Mouse (Mus musculus): ENCODE data around the gene Cnot10. TPM values are rescaled to one million over a fixed set of nuclear protein-coding genes. Genes with fewer than 3 reads are reported as not detected.

The Cnot10 gene
- polyA plus RNA-seq, 1 experiment from 2014 or later, result 71.8 TPM

- ATAC-seq (ENCODE audit: insufficient number of reproducible peaks, low FRiP score, low TSS enrichment, low read depth) (peak; percentile 49; the same call in 1 of the 2 replicates), DNase-seq (ENCODE audit: low spot score) (peak; percentile 57)
- peak overlapping the region; percentile 47; the same call in 1 of the 2 replicates for H3K27ac ChIP-seq (replicated peaks; ENCODE audit: low read depth, low read length)
- H3K36me3 ChIP-seq (ENCODE audit: control insufficient read depth, insufficient read depth, low read length), result peaks cover 4% of the 10 kb centered on the region
- 3% methylated on average over 31 of the region's 31 CpGs for WGBS
- H3K4me3 ChIP-seq (ENCODE audit: low read depth, low read length), result peak overlapping the region; percentile 31
- H3K9ac ChIP-seq (ENCODE audit: low read length), result peak overlapping the region; percentile 43; the same call in 1 of the 2 replicates
- peak overlapping the region; percentile 73 for H3K4me2 ChIP-seq (ENCODE audit: low read depth, severe bottlenecking)
- H3K9me3 ChIP-seq (ENCODE audit: control insufficient read depth, low read length), result no peaks in the 10 kb centered on the region
- H3K4me1 ChIP-seq (ENCODE audit: control insufficient read depth, insufficient read depth, low read length), result peaks cover 7% of the 10 kb centered on the region; the same call in 1 of the 2 replicates
- H3K27me3 ChIP-seq (ENCODE audit: control insufficient read depth, insufficient read depth, low read length), result no peaks in the 10 kb centered on the region
Measured at GRCm38 (mm10) chr9:114584183-114585016, 55.6 kb downstream of the Cnot10 start.

DNA sequence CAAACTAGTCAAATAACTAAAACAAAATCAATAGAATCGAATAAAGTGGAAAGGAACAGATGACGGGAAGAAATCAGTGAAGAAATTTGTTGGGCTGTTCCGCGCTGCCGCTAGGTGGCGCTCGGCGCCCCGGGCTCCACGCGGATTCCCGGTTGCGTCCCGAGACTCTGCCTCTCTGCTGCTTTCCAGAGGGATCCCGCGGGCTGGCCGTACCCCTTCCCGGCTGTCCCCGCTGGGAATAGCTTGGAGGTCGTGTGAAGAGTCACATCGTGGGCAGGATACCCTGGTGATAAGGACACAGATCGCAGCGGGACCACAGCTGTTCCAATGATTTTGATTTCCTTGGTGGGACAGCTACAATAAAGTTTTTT, 56.2 kb downstream of the Cnot10 start:
- no peak overlapping the region for H3K27ac ChIP-seq (replicated peaks; ENCODE audit: low read depth, low read length)

GRCm38 (mm10) chr9:114578646-114579045, 61.3 kb downstream of the Cnot10 start:
- H3K9ac ChIP-seq (ENCODE audit: low read length), result no peak overlapping the region
- H3K4me3 ChIP-seq (ENCODE audit: low read depth, low read length), result no peak overlapping the region
- ATAC-seq (ENCODE audit: insufficient number of reproducible peaks, low FRiP score, low TSS enrichment, low read depth), result no peak
- H3K4me1 ChIP-seq (ENCODE audit: control insufficient read depth, insufficient read depth, low read length), result no peaks in the 10 kb centered on the region
- peak overlapping the region; percentile 67; the same call in 1 of the 2 replicates for H3K27ac ChIP-seq (replicated peaks; ENCODE audit: low read depth, low read length)
- WGBS, result 71% methylated on average over 11 of the region's 11 CpGs
- no peak overlapping the region for H3K4me2 ChIP-seq (ENCODE audit: low read depth, severe bottlenecking)
- no peaks in the 10 kb centered on the region for H3K9me3 ChIP-seq (ENCODE audit: control insufficient read depth, low read length)
- H3K27me3 ChIP-seq (ENCODE audit: control insufficient read depth, insufficient read depth, low read length), result no peaks in the 10 kb centered on the region
- DNase-seq (ENCODE audit: low spot score), result peak; percentile 32
- H3K36me3 ChIP-seq (ENCODE audit: control insufficient read depth, insufficient read depth, low read length), result no peaks in the 10 kb centered on the region

More for the DNA sequence above, 56.2 kb downstream of the Cnot10 start:
- peak; percentile 86 for DNase-seq (ENCODE audit: low spot score)
- no peaks in the 10 kb centered on the region for H3K27me3 ChIP-seq (ENCODE audit: control insufficient read depth, insufficient read depth, low read length)
- H3K4me1 ChIP-seq (ENCODE audit: control insufficient read depth, insufficient read depth, low read length), result peaks cover 7% of the 10 kb centered on the region; the same call in 1 of the 2 replicates
- H3K9me3 ChIP-seq (ENCODE audit: control insufficient read depth, low read length), result no peaks in the 10 kb centered on the region
- peak overlapping the region; percentile 31 for H3K4me3 ChIP-seq (ENCODE audit: low read depth, low read length)
- ATAC-seq (ENCODE audit: insufficient number of reproducible peaks, low FRiP score, low TSS enrichment, low read depth), result 0 out of 2 replicates have a peak, but pooled peaks have one; percentile 53
- WGBS, result 1% methylated on average over 23 of the region's 23 CpGs
- H3K36me3 ChIP-seq (ENCODE audit: control insufficient read depth, insufficient read depth, low read length), result peaks cover 4% of the 10 kb centered on the region
- peak overlapping the region; percentile 43; the same call in 1 of the 2 replicates for H3K9ac ChIP-seq (ENCODE audit: low read length)
- H3K4me2 ChIP-seq (ENCODE audit: low read depth, severe bottlenecking), result peak overlapping the region; percentile 73

DNA sequence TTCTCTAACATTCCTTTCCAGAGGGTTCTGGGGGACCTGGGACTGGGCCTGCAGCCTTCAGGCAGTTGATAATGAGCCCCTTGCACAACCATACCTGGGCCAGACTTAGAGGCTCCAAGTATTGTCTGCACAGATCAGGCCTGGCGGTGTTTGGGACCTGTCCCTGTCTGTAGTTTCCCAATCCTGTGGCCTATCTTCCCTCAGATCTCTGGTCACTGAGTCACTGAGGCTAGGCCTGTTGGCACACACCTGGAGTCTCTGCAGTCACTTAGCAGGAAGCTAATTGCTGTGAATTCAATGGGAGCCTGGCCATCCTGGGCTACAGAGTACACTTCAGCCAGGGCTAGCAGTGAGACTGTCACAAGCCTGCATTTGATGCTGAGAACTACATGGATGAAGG, 64.0 kb downstream of the Cnot10 start:
- H3K27ac ChIP-seq (replicated peaks; ENCODE audit: low read depth, low read length), result no peak overlapping the region

GRCm38 (mm10) chr9:114573528-114573927, 66.5 kb downstream of the Cnot10 start:
- no peak for DNase-seq (ENCODE audit: low spot score)
- WGBS, result 72% methylated on average over 5 of the region's 5 CpGs
- no peaks in the 10 kb centered on the region for H3K36me3 ChIP-seq (ENCODE audit: control insufficient read depth, insufficient read depth, low read length)
- no peak overlapping the region for H3K4me2 ChIP-seq (ENCODE audit: low read depth, severe bottlenecking)
- no peaks in the 10 kb centered on the region for H3K4me1 ChIP-seq (ENCODE audit: control insufficient read depth, insufficient read depth, low read length)
- no peak overlapping the region for H3K4me3 ChIP-seq (ENCODE audit: low read depth, low read length)
- no peaks in the 10 kb centered on the region for H3K9me3 ChIP-seq (ENCODE audit: control insufficient read depth, low read length)
- H3K27ac ChIP-seq (replicated peaks; ENCODE audit: low read depth, low read length), result no peak overlapping the region
- ATAC-seq (ENCODE audit: insufficient number of reproducible peaks, low FRiP score, low TSS enrichment, low read depth), result no peak
- H3K9ac ChIP-seq (ENCODE audit: low read length), result no peak overlapping the region
- H3K27me3 ChIP-seq (ENCODE audit: control insufficient read depth, insufficient read depth, low read length), result no peaks in the 10 kb centered on the region

More for the DNA sequence above, 64.0 kb downstream of the Cnot10 start:
- no peak overlapping the region for H3K9ac ChIP-seq (ENCODE audit: low read length)
- 90% methylated on average over 1 of the region's 1 CpGs for WGBS
- H3K36me3 ChIP-seq (ENCODE audit: control insufficient read depth, insufficient read depth, low read length), result no peaks in the 10 kb centered on the region
- ATAC-seq (ENCODE audit: insufficient number of reproducible peaks, low FRiP score, low TSS enrichment, low read depth), result no peak
- no peaks in the 10 kb centered on the region for H3K27me3 ChIP-seq (ENCODE audit: control insufficient read depth, insufficient read depth, low read length)
- no peak overlapping the region for H3K4me3 ChIP-seq (ENCODE audit: low read depth, low read length)
- no peaks in the 10 kb centered on the region for H3K4me1 ChIP-seq (ENCODE audit: control insufficient read depth, insufficient read depth, low read length)
- DNase-seq (ENCODE audit: low spot score), result no peak
- H3K4me2 ChIP-seq (ENCODE audit: low read depth, severe bottlenecking), result no peak overlapping the region
- H3K9me3 ChIP-seq (ENCODE audit: control insufficient read depth, low read length), result no peaks in the 10 kb centered on the region

GRCm38 (mm10) chr9:114568682-114569474, 71.1 kb downstream of the Cnot10 start:
- Histone ChIP-seq H3K4me1 (ENCODE audit: control insufficient read depth, insufficient read depth, low read length) (no peaks in the 10 kb centered on the region), H3K27me3 (ENCODE audit: control insufficient read depth, insufficient read depth, low read length) (no peaks in the 10 kb centered on the region), H3K36me3 (ENCODE audit: control insufficient read depth, insufficient read depth, low read length) (no peaks in the 10 kb centered on the region), H3K4me2 (ENCODE audit: low read depth, severe bottlenecking) (no peak overlapping the region), H3K9ac (ENCODE audit: low read length) (no peak overlapping the region), H3K27ac (replicated peaks; ENCODE audit: low read depth, low read length) (no peak overlapping the region), H3K9me3 (ENCODE audit: control insufficient read depth, low read length) (no peaks in the 10 kb centered on the region), H3K4me3 (ENCODE audit: low read depth, low read length) (no peak overlapping the region)
- ATAC-seq (ENCODE audit: insufficient number of reproducible peaks, low FRiP score, low TSS enrichment, low read depth), result no peak
- DNase-seq (ENCODE audit: low spot score), result no peak
- 81% methylated on average over 5 of the region's 5 CpGs for WGBS

DNA sequence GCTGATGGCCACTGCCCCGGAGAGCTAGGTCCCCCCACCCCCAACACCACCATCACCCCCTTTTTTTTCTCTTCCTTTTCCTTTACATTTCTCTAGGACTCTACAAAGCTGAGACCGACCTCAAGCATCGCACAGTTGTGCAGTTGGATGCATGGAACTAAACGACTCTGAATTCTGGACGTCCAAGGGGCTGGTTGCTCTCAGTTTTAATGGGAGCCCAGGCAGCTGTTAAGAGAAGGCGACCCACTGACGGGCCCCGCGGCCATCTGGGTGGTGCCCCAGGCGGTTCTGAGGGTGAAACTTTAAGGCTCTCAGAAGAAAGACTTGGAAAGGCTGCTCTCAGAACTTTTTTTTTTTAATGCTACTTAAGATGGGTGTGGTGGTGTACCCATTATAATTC, 75.3 kb downstream of the Cnot10 start:
- Histone ChIP-seq H3K27ac (replicated peaks; ENCODE audit: low read depth, low read length) (peak overlapping the region; percentile 99), H3K4me1 (ENCODE audit: control insufficient read depth, insufficient read depth, low read length) (peaks cover 9% of the 10 kb centered on the region), H3K4me3 (ENCODE audit: low read depth, low read length) (peak overlapping the region; percentile 82), H3K9me3 (ENCODE audit: control insufficient read depth, low read length) (no peaks in the 10 kb centered on the region), H3K9ac (ENCODE audit: low read length) (peak overlapping the region; percentile 97), H3K36me3 (ENCODE audit: control insufficient read depth, insufficient read depth, low read length) (no peaks in the 10 kb centered on the region), H3K27me3 (ENCODE audit: control insufficient read depth, insufficient read depth, low read length) (no peaks in the 10 kb centered on the region), H3K4me2 (ENCODE audit: low read depth, severe bottlenecking) (peak overlapping the region; percentile 94)
- WGBS, result under 1% methylated on average over 10 of the region's 10 CpGs
- ATAC-seq (ENCODE audit: insufficient number of reproducible peaks, low FRiP score, low TSS enrichment, low read depth), result peak; percentile 14; the same call in 1 of the 2 replicates
- peak; percentile 74 for DNase-seq (ENCODE audit: low spot score)
